ENCODE assay signal across 11 mouse cellular contexts in the genomic region with DNA sequence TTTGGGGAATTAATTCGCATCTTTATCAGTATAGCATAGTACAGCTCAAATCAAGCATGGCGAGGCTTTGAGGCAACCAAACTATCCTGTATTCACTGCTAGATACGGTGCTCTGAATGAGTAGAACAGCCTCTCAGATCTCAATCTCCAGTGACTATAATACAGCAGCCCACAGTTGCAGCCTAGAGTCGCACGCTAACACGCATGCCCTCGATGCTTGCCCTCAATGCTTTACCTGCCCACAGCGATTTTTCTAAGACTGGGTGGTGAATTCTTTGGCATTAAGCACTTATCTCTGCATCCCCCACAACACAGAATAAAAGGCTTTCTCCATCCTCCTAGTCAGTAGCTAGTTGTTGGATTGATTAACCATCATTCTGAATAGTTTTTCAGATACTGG.
DNase-seq lines count a peak whose midpoint lies in the region; ATAC-seq and TF ChIP-seq lines count a peak whose summit lies in the region.
"Had no signal": no experiment of that assay in that cellular context is flagged by ENCODE, and none has a peak within 500 bp of the region (broad histone marks: within the 10 kb centered on the region; RNA-seq: fewer than 3 reads in every experiment).

No protein-coding gene starts in this region.

- no peak for ATAC-seq in intestine, embryonic 14.5 days (replicated peaks; ENCODE audit: low FRiP score, low TSS enrichment, low read depth)
- ATAC-seq in intestine, postnatal 0 days = no peak
- ATAC-seq in forebrain, embryonic 16.5 days = no peak; the same call in 1 of the 2 replicates
- no peak for ATAC-seq in stomach, embryonic 14.5 days (ENCODE audit: insufficient number of reproducible peaks, insufficient read depth, low FRiP score, low read depth)

- H3K4me1 ChIP-seq in intestine, embryonic 14.5 days (replicated peaks; ENCODE audit: control insufficient read depth, insufficient read depth, low read length) = no peaks in the 10 kb centered on the region
- no peaks in the 10 kb centered on the region for H3K4me1 ChIP-seq in intestine, postnatal 0 days (replicated peaks; ENCODE audit: control insufficient read depth, insufficient read depth, low read length)
- peaks cover 15% of the 10 kb centered on the region for H3K4me1 ChIP-seq in forebrain, embryonic 16.5 days (replicated peaks; ENCODE audit: control insufficient read depth, insufficient read depth, low read length)
- peaks cover 19% of the 10 kb centered on the region for H3K4me1 ChIP-seq in midbrain, embryonic 10.5 days
- H3K4me1 ChIP-seq in stomach, embryonic 14.5 days (ENCODE audit: control insufficient read depth, insufficient read depth, low read length) = 0 out of 2 replicates have a peak, but pooled peaks cover 3% of the 10 kb centered on the region
- H3K4me1 ChIP-seq: kidney, embryonic 15.5 days had no signal

- H3K4me2 ChIP-seq in intestine, embryonic 14.5 days (ENCODE audit: low read length) = peak overlapping the region; percentile 57
- no peak overlapping the region for H3K4me2 ChIP-seq in intestine, postnatal 0 days (replicated peaks; ENCODE audit: low read depth)
- peak overlapping the region; percentile 59 for H3K4me2 ChIP-seq in forebrain, embryonic 16.5 days (ENCODE audit: low read length)
- H3K4me2 ChIP-seq in stomach, embryonic 14.5 days (replicated peaks; ENCODE audit: low read depth, low read length) = peak overlapping the region; percentile 45; the same call in 1 of the 2 replicates

- no peak for DNase-seq in intestine, embryonic 14.5 days (ENCODE audit: low spot score)
- DNase-seq in midbrain, embryonic 10.5 days (ENCODE audit: low spot score) = no peak
- no peak for DNase-seq in B cell, adult 2 months
- no peak for DNase-seq in gastrocnemius, adult 8-10 months (ENCODE audit: low spot score in 2 of 2)
- DNase-seq in cerebellum, postnatal 36 days = no peak

- H3K27me3 ChIP-seq in intestine, embryonic 14.5 days (replicated peaks; ENCODE audit: control insufficient read depth, insufficient read depth, low read length) = no peaks in the 10 kb centered on the region
- H3K27me3 ChIP-seq in intestine, postnatal 0 days (replicated peaks; ENCODE audit: control insufficient read depth, insufficient read depth, low read length) = no peaks in the 10 kb centered on the region
- H3K27me3 ChIP-seq in forebrain, embryonic 16.5 days (replicated peaks; ENCODE audit: control insufficient read depth, insufficient read depth, low read length) = no peaks in the 10 kb centered on the region
- H3K27me3 ChIP-seq in midbrain, embryonic 10.5 days (ENCODE audit: low read depth, poor library complexity, severe bottlenecking) = no peaks in the 10 kb centered on the region; the same call in 1 of the 2 replicates
- no peaks in the 10 kb centered on the region for H3K27me3 ChIP-seq in stomach, embryonic 14.5 days (ENCODE audit: control insufficient read depth, insufficient read depth, low read length)

- H3K27ac ChIP-seq in intestine, embryonic 14.5 days (ENCODE audit: low read depth) = no peak overlapping the region
- H3K27ac ChIP-seq in intestine, postnatal 0 days (ENCODE audit: low read depth, low read length) = no peak overlapping the region
- no peak overlapping the region for H3K27ac ChIP-seq in forebrain, embryonic 16.5 days (ENCODE audit: low read length)
- H3K27ac ChIP-seq in midbrain, embryonic 10.5 days (replicated peaks) = 0 out of 2 replicates have a peak overlapping the region, but pooled peaks have one; percentile 17
- H3K27ac ChIP-seq in stomach, embryonic 14.5 days (ENCODE audit: low read length) = no peak overlapping the region
- H3K27ac ChIP-seq: kidney, embryonic 15.5 days; liver, embryonic 14.5 days had no signal

- WGBS in intestine, embryonic 14.5 days = 87% methylated on average over 8 of the region's 8 CpGs
- WGBS in intestine, postnatal 0 days = 85% methylated on average over 8 of the region's 8 CpGs
- 55% methylated on average over 8 of the region's 8 CpGs for WGBS in forebrain, embryonic 16.5 days
- WGBS in midbrain, embryonic 10.5 days = 70% methylated on average over 8 of the region's 8 CpGs
- WGBS in stomach, embryonic 14.5 days = 82% methylated on average over 8 of the region's 8 CpGs

- TF ChIP-seq CTCF in intestine, postnatal 0 days (IDR thresholded peaks at IDR 0.05; ENCODE audit: low read depth) = no peak

- H3K9me3 ChIP-seq in intestine, embryonic 14.5 days (ENCODE audit: control insufficient read depth, low read length) = no peaks in the 10 kb centered on the region
- no peaks in the 10 kb centered on the region for H3K9me3 ChIP-seq in intestine, postnatal 0 days (ENCODE audit: control insufficient read depth)
- no peaks in the 10 kb centered on the region for H3K9me3 ChIP-seq in forebrain, embryonic 16.5 days (ENCODE audit: control insufficient read depth, low read length)
- no peaks in the 10 kb centered on the region for H3K9me3 ChIP-seq in midbrain, embryonic 10.5 days (replicated peaks)
- H3K9me3 ChIP-seq in stomach, embryonic 14.5 days (ENCODE audit: control insufficient read depth, low read depth, low read length) = no peaks in the 10 kb centered on the region
- H3K9me3 ChIP-seq: kidney, embryonic 15.5 days; limb, embryonic 10.5 days had no signal

- no peak overlapping the region for H3K4me3 ChIP-seq in intestine, embryonic 14.5 days (ENCODE audit: low read depth, low read length)
- no peak overlapping the region for H3K4me3 ChIP-seq in intestine, postnatal 0 days (ENCODE audit: low read depth, low read length)
- no peak overlapping the region for H3K4me3 ChIP-seq in forebrain, embryonic 16.5 days (replicated peaks; ENCODE audit: low read length)
- H3K4me3 ChIP-seq in midbrain, embryonic 10.5 days = no peak overlapping the region
- no peak overlapping the region for H3K4me3 ChIP-seq in stomach, embryonic 14.5 days (ENCODE audit: low read depth, low read length)

- H3K36me3 ChIP-seq in intestine, embryonic 14.5 days (ENCODE audit: control insufficient read depth, insufficient read depth, low read length) = no peaks in the 10 kb centered on the region
- no peaks in the 10 kb centered on the region for H3K36me3 ChIP-seq in intestine, postnatal 0 days (ENCODE audit: control insufficient read depth, insufficient read depth)
- H3K36me3 ChIP-seq in forebrain, embryonic 16.5 days (ENCODE audit: control insufficient read depth, insufficient read depth) = no peaks in the 10 kb centered on the region
- no peaks in the 10 kb centered on the region for H3K36me3 ChIP-seq in midbrain, embryonic 10.5 days
- H3K36me3 ChIP-seq in stomach, embryonic 14.5 days (ENCODE audit: control insufficient read depth, insufficient read depth, low read length) = no peaks in the 10 kb centered on the region
- H3K36me3 ChIP-seq: kidney, embryonic 15.5 days; limb, embryonic 10.5 days had no signal

- H3K9ac ChIP-seq in intestine, embryonic 14.5 days (ENCODE audit: low read length) = no peak overlapping the region
- H3K9ac ChIP-seq in intestine, postnatal 0 days (ENCODE audit: low read depth, low read length) = no peak overlapping the region
- no peak overlapping the region for H3K9ac ChIP-seq in forebrain, embryonic 16.5 days (replicated peaks; ENCODE audit: low read depth, low read length)
- H3K9ac ChIP-seq in stomach, embryonic 14.5 days (replicated peaks; ENCODE audit: low read depth, low read length) = no peak overlapping the region
- H3K9ac ChIP-seq: kidney, embryonic 15.5 days; liver, embryonic 14.5 days had no signal
